Mouse (Mus musculus) spleen, adult 18-20 months (tissue): ENCODE results near the gene Fam241b.

ENCODE experiments used
- DNase-seq, 2 experiments: peaks; one replicate each; pipeline ENCODE4 v3.0.0; 2022; ENCODE audit warnings: mixed read lengths in 2 of 2

The Fam241b gene

GRCm38 (mm10) chr10:62069946-62070345 lies 73.8 kb downstream of the Fam241b start:
- no peak for DNase-seq

DNA sequence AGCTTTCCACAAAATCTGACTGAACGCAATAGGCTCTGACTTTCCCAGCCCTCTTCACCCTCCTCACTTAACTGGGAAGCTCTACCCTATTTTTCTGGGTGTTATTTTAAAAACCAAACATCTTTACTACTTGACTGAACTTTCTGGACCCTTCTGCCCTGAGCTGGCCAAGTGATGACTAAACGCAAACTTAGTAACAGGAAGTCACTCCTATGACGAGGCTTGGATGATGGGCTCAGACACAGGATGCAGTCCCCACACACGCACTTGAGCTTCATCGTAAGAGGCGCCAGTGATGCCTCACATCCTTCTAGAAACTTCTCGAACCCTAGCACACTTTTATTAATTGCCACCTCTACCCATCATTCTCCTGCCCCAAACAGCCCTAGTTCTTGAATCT lies 74.3 kb downstream of the Fam241b start:
- no peak for DNase-seq

DNA sequence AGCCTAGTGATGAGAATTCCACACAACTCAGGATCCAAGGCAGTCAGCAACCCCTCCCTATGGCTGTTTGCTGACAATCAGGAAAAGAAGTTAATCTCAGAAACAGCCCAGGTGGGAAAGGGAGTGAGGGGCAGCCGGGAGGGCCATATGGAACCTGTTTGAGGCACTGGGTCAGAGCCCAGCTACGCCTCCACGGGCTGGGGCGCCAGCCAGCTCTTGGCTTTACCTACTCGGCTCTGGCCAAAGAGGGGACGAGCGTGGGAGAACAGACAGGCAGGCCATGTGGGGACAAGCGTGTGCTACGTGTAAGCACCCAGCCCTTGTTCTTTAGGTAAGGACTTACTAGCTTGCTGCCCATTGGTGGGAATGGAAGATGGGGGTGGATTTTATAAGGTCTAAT lies 75.2 kb downstream of the Fam241b start:
- no peak for DNase-seq

- no peak for DNase-seq
These were observed 77.5 kb downstream of the Fam241b start for GRCm38 (mm10) chr10:62066213-62066612.

- DNase-seq: no peak
These were observed 80.9 kb downstream of the Fam241b start for GRCm38 (mm10) chr10:62062786-62063185.

- no peak for DNase-seq
These were observed 82.6 kb downstream of the Fam241b start for GRCm38 (mm10) chr10:62060969-62061678.

DNA sequence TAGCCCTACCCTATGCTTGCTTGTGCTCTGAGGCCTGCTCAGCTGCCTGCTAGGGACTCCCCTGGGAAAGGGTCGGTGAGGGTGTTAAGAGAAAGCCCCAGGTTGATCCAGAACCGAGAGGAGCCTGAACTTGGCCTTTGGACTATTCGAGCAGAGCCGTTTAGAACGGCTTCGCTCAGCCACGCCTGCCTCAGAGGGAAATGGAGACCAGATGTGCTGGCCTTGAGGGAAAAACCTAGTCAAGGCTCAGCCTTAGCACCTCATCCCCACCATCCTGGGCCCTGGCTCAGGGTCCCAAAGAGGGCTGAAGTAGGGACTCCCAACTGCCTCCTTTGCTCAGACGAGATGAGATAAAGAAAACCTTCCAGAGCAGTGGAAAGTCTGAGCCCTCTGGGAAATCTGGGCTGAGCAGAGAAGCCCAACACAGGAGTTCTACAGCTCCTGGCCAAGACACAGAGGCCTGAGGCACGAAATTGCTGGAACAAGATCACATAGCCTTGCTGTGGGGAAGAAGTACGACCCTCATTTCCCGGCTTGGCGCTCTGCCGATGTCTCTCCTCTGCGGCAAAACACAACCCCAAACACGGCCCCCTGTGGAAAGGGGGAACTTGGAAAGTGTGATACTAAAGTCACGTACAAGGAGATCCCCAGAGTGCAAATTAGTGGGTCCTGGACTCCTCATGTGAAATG lies 83.4 kb downstream of the Fam241b start:
- DNase-seq: no peak

GRCm38 (mm10) chr10:62058508-62059375 lies 85.0 kb downstream of the Fam241b start:
- no peak for DNase-seq
